Mouse (Mus musculus) cortical plate, adult 2 months (tissue): Measurements from ENCODE around the gene Gmfb. TPM values are rescaled to one million over a fixed set of nuclear protein-coding genes. Genes with fewer than 3 reads are reported as not detected.
A peak's percentile ranks its signal among the peaks of the same experiment; 100 is the strongest.
"Not testable (repeated sequence)": the region's sequence is repeated elsewhere in the genome, so short reads cannot be mapped to it uniquely, and the experiment has no call there.

Experiments used
- H3K27ac ChIP-seq: fragments of 200-500 bp; 2 replicates; pipeline ENCODE4 v1.5.1; 2012; ENCODE audit warnings: low read length, control low read depth, inconsistent platforms; ENCODE audit not compliant: insufficient read depth
- H3K4me1 ChIP-seq: fragments of 200-500 bp; 2 replicates; pipeline ENCODE4 v1.6.1; 2011; ENCODE audit warnings: low read length; ENCODE audit not compliant: control insufficient read depth, insufficient read depth
- H3K4me3 ChIP-seq: fragments of 200-500 bp; 2 replicates; pipeline ENCODE4 v1.5.1; 2011; ENCODE audit warnings: mild to moderate bottlenecking, low read length, control low read depth; ENCODE audit not compliant: insufficient read depth
- CTCF ChIP-seq: fragments of 200-500 bp; IDR thresholded peaks from 2 replicates; pipeline ENCODE4 v1.5.1; 2011; ENCODE audit warnings: mild to moderate bottlenecking, control low read depth, low read length; ENCODE audit not compliant: insufficient read depth; ENCODE audit errors: extremely low read depth
- POLR2A ChIP-seq: fragments of 200-500 bp; IDR thresholded peaks from 2 replicates; pipeline ENCODE4 v1.6.1; 2011; ENCODE audit warnings: mild to moderate bottlenecking, low read length, control low read depth; ENCODE audit not compliant: insufficient read depth; ENCODE audit errors: extremely low read depth
- polyA plus RNA-seq: library from polyadenylated mRNA; depleted of rRNA; stranded (reverse); fragments of >200 nt; gene quantifications from 2 replicates; pipeline ENCODE4 v1.2.3, GENCODE M21; 2012

The Gmfb gene
- polyA plus RNA-seq, 1 experiment: 83.9 TPM

GRCm38 (mm10) chr14:46831837-46832333, 9.8 kb upstream of the Gmfb start, which contains the start of gene Cgrrf1:
TSS of gene Cgrrf1 (plus strand) at chr14:46832125.
- TF ChIP-seq POLR2A: peak; percentile 73
- TF ChIP-seq CTCF: no peak
- peaks cover 1% of the 10 kb centered on the region; the same call in 1 of the 2 replicates for H3K4me1 ChIP-seq
- peak within 1 kb of the TSS; percentile 34; the same call in 1 of the 2 replicates for H3K27ac ChIP-seq
- peak within 1 kb of the TSS; percentile 81 for H3K4me3 ChIP-seq

- peak overlapping the region; percentile 81; the same call in 1 of the 2 replicates for H3K4me3 ChIP-seq
- H3K4me1 ChIP-seq: peaks cover 1% of the 10 kb centered on the region; the same call in 1 of the 2 replicates
- no peak overlapping the region for H3K27ac ChIP-seq
- TF ChIP-seq CTCF (no peak), POLR2A (no peak)
These were observed 9.3 kb upstream of the Gmfb start for GRCm38 (mm10) chr14:46831295-46831694.

- H3K27ac ChIP-seq: no peak overlapping the region
- TF ChIP-seq CTCF: no peak
- no peak for TF ChIP-seq POLR2A
- H3K4me3 ChIP-seq: no peak overlapping the region
- peaks cover 1% of the 10 kb centered on the region; the same call in 1 of the 2 replicates for H3K4me1 ChIP-seq
These were observed 5.4 kb upstream of the Gmfb start for GRCm38 (mm10) chr14:46827430-46827829.

GRCm38 (mm10) chr14:46823996-46824395, 2.0 kb upstream of the Gmfb start:
- no peak for TF ChIP-seq POLR2A
- TF ChIP-seq CTCF: no peak
- H3K4me3 ChIP-seq: no peak overlapping the region
- no peak overlapping the region for H3K27ac ChIP-seq
- peaks cover 5% of the 10 kb centered on the region; the same call in 1 of the 2 replicates for H3K4me1 ChIP-seq

GRCm38 (mm10) chr14:46821271-46821872, 670 bp downstream of the Gmfb start:
- no peak for TF ChIP-seq POLR2A
- TF ChIP-seq CTCF: no peak
- peak overlapping the region; percentile 79 for H3K4me3 ChIP-seq
- peak overlapping the region; percentile 63 for H3K27ac ChIP-seq
- H3K4me1 ChIP-seq: peaks cover 5% of the 10 kb centered on the region; the same call in 1 of the 2 replicates

- not testable (repeated sequence) for H3K4me1 ChIP-seq
These were observed 2.1 kb downstream of the Gmfb start for GRCm38 (mm10) chr14:46819961-46820360.

GRCm38 (mm10) chr14:46818743-46819142, 3.3 kb downstream of the Gmfb start:
- Histone ChIP-seq H3K4me3 (no peak overlapping the region), H3K27ac (no peak overlapping the region), H3K4me1 (peaks cover 5% of the 10 kb centered on the region; the same call in 1 of the 2 replicates)
- no peak for TF ChIP-seq CTCF

More at GRCm38 (mm10) chr14:46819961-46820360, 2.1 kb downstream of the Gmfb start:
- H3K27ac ChIP-seq, H3K4me3 ChIP-seq: not testable (repeated sequence)

- Histone ChIP-seq H3K4me1 (peaks cover 5% of the 10 kb centered on the region; the same call in 1 of the 2 replicates), H3K27ac (no peak overlapping the region), H3K4me3 (no peak overlapping the region)
- TF ChIP-seq CTCF: no peak
- TF ChIP-seq POLR2A: no peak
These were observed 5.0 kb downstream of the Gmfb start for GRCm38 (mm10) chr14:46816916-46817622.

GRCm38 (mm10) chr14:46815640-46816039, 6.4 kb downstream of the Gmfb start:
- H3K27ac ChIP-seq: no peak overlapping the region
- H3K4me3 ChIP-seq: no peak overlapping the region
- peaks cover 2% of the 10 kb centered on the region; the same call in 1 of the 2 replicates for H3K4me1 ChIP-seq
- TF ChIP-seq CTCF: no peak
- no peak for TF ChIP-seq POLR2A

- Histone ChIP-seq H3K27ac (no peak overlapping the region), H3K4me3 (no peak overlapping the region), H3K4me1 (no peaks in the 10 kb centered on the region)
- TF ChIP-seq CTCF (no peak), POLR2A (no peak)
These were observed 14.1 kb downstream of the Gmfb start for GRCm38 (mm10) chr14:46807927-46808326.
